Mouse (Mus musculus): Measurements from ENCODE around the gene Ube2h.
A peak's percentile ranks its signal among the peaks of the same experiment; 100 is the strongest.
"Not testable (repeated sequence)": the region's sequence is repeated elsewhere in the genome, so short reads cannot be mapped to it uniquely, and the experiment has no call there.

The Ube2h gene

DNA sequence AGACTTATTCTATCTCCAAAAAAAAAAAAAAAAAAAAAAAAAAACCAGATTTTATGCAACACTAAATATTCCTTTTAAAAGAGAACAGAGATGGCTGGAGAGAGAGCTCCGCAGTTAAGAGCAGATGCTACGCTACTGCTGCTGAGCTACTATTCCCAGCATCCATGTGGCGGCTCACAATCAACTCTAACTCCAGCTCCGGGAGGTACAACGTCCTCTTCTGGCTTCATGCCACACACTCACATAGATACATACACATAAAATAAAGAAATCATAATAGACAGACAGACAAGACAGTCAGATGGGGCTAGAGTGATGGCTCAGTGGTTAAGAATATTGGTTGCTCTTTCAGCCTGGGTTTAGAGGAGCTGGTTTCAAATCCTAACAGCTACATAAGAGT lies 58.9 kb downstream of the Ube2h start:
- DNase-seq (ENCODE audit: low read depth, low spot score) = no peak

DNA sequence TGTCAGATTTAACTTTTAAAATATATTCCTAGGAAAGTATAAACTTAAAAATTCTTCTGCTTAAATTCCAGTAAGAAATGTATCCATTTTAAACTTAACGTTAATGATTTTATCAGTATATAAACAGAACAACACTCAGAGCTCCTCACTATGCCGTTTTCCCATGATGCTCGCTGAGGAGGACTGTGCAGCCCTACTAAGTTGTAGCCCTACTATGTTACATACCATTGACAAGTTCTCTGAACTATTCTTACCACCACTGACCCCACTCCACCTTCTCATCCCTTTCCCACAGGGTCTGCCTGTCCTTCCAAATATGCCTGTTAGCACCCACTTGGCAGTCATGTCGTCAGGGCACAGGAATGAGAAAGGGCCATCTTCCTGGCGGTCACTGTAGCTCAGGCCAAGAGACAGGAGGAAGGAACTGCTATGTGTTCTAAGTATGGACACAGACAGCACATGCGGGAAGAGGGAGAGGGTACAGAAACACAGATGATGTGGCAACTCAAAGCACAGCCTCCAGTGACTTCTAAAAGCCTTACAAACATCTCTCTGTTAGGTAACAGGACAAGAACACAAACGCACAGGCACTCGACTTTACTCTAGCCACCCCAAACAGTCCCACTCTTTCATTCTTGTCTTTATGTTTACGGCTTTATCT lies 60.9 kb downstream of the Ube2h start:
- no peak for DNase-seq (ENCODE audit: low read depth, low spot score)

DNA sequence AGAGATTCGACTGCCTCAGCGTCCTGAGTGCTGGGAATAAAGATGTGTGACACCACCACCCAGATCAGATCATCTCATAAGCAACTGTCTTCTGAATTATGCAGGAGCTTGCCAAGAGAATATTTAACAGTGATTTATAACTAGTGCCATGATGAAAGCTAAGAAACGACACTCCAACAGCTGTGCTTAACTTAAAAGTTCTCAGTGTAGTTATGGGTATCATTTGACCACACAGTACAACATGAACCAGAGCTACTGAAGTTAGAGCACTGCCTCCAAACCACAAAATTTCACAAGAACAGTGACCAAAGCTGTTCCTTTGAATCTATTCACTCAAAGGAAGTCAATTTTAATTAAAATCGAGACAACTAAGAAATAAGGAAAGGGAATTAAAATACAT lies 61.4 kb downstream of the Ube2h start:
- DNase-seq (ENCODE audit: low read depth, low spot score) = no peak

DNA sequence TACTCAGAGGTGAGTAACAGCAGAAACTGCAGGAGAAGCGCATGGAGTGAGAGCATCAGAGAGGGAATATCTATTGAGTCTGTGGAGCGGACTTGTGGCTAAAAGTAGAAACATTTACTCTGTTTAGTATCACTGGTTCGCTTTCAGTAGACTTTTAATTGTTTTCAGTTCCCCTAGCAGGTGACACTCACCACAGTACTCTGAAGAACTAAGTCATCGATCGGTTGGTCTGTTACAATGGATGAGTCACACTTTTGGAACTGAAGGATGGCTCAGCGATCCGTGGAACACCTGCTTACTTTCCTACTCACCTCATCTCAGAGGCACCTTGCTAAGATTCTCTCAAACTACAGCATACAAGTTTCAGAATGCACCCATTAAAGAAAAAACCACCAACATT lies 64.2 kb downstream of the Ube2h start:
- DNase-seq (ENCODE audit: low read depth, low spot score) = no peak

DNA sequence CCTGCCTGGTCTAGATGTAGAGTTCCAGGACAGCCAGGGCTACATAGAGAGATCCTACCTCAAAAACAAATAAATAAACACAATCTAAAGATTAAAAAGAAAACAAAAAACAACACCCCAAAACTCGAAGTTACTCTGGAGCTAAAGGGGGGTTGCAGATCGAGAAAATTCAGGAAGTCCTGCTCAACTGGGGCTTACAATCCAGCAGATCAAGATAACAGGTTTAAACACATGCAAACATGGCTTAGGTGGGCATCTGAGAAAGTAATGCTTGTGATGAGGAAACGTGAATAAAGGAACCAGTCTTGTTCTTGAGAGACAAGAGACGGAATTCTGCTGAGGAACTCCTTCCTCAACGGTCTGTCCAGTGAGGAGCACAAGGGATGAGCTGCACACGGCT lies 65.1 kb downstream of the Ube2h start:
- no peak for DNase-seq (ENCODE audit: low read depth, low spot score)

DNA sequence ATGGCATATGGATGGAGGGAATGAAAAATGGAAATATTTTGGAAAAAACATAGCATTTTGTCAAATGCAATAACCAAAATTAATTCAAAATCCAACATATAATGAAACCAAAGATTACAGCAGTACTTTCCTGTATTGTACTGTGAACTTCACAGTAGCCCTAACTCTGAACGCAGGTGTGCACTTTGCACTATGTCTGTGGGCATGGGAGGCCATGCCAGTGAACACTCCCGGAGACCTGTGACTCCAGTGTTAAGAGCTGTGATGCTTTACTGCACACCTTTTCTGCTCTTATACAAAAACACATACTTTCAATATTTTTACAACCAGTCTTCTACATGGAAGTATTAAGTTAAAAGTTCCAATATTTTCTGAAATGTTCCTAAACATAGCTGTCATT lies 66.3 kb downstream of the Ube2h start:
- DNase-seq (ENCODE audit: low read depth, low spot score) = no peak

DNA sequence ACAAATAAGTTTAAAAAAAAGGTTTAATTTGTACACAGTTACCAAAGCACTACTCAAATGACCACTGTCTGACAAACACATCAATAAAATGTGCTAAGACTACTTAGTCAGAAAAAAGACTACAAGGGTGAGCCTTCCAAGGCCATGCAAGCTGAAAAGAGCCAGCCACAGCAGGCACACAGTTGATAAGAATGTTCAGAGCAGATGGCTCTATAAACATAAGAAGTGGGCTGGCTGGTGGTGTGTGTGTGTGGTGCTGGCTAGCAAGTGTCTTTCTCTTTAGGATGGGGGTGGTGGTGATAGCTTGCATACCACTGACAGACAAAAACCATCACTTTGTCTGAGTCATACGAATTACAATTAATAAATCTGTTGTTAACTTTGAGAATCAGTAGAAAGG lies 67.8 kb downstream of the Ube2h start:
- no peak for DNase-seq (ENCODE audit: low read depth, low spot score)

DNA sequence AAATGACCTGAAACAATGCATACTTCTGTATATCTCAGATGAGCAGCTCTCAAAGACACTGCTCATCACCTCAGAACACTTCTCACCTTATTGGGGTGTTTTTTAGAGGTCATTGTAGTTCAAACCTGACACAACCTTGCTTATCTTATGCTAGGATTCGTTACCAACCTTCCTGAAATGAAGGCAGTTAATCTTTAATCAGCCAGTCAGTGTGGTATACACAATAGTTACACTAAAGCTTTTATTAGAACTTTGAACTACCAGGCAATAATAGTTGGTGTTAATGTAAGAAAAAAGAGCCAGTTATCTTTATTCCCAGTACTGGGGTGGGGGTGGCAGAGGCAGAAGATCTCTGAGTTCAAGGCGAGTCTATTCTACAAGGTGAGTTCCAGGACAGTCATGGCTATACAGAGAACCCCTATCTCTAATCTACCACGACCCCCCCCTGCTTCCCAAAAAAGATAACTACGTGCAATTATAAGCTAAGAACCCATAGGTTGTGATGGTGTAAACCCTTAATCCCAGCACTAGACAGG lies 72.5 kb downstream of the Ube2h start:
- no peak for DNase-seq (ENCODE audit: low read depth, low spot score)

DNA sequence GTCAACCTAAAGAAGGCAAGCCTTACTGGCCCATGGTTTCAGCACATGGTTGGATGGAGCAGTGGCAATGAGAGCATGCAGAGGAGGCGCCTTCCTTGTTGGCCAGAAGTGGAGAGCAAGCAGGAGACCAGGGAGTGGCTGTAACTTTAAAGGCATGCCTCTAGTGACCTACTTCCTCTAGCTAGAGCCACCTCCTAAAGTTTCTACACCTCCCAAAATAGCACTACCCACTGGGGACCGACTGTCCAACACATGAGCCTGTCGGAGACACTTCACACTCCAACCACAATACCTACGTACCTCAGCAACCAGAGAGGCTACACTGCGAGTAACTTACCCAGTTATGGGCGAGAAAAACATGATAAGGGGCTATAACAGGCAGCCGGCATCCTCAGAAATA lies 74.1 kb downstream of the Ube2h start:
- no peak for DNase-seq (ENCODE audit: low read depth, low spot score)

DNA sequence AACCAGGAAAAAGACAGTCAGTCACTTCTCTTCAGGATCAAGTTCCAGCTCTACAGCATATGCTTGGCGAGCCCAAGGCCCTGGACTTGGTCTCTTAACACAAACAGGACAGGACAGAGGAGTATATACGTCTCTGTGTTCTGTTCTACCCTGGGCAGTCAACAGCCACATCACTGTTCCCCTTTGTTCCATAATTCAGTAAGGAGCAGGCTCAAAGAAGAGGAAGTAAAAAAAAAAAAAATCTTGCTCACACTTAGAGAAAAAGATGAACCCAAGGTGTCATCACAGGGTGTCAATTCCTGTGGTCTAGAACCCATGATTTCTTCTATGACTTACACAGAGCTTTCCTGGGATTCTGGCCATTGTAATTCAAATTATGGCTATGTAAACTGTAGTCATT lies 75.4 kb downstream of the Ube2h start:
- no peak for DNase-seq (ENCODE audit: low read depth, low spot score)

DNA sequence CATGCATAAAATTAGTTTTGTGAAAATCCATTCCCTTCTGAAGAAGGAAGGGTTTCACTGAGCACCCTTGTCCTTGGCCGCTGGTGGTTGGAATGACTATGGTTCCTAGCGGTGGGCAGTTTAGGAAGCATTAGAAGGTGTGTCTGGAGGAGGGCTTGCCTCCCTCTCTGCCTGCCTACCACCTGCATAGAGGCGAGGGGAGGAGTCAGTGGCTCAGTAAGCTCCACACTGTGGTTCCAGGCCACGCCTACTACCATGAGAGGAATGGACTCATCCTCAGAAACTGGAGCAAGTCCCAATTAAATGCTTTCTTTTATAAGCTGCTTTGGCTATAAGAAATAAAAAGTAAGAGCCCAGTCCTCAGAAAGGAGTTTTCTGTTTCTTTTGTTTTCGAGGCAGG lies 76.0 kb downstream of the Ube2h start:
- DNase-seq (ENCODE audit: low read depth, low spot score) = no peak

DNA sequence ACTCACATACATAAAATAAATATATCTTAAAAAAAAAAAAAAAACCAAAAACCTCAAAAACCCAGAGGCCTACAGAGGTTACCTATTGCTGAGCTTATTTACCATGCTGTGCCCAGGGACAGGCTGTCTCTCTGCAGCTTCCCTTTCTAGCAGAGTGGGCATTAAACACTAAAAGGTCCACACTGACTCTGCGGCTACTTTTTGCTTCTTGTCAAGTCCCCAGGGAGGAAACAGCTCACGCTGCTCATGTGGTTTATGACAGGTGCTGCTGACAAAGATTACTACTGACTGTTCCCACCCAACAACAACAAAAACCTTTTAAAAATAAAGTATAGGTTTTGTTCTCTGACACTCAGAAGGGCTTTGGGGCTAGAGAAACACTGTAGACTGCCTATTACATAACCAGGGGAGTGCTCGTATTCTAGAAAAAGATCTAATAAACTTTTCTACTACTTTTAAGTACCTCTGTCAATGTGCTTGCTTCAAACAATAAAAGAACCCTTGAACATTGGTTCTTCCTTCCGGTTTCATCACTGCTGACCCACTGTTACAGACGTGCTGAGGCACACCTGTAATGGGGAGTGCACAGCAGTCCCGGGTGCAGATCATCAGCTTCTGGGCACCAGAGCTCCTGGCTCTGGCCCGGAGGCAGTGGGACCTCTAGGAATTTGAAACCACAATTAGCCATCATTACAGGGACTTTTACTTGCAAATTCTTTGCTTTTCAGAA lies 77.2 kb downstream of the Ube2h start:
- DNase-seq (ENCODE audit: low read depth, low spot score) = peak; percentile 29

DNA sequence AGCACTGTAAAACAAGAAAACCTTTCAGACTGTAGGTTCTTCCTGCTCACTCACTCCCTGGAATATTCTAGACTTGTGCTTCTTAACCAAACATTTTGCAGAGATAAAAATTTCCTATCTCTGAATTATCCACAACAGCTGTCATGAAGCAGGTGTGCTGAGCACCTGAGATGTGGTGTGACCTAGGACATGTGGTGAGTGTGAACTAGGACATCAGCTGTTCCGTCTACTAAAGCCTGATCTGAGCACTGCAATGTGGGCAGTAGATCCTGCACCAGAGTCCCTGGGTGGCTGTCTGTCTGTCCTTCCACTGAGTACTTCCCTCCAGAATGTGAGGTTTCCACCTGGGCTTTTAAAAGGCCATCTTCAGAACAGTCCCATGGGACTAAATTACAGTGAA lies 79.6 kb downstream of the Ube2h start:
- no peak for DNase-seq (ENCODE audit: low read depth, low spot score)

DNA sequence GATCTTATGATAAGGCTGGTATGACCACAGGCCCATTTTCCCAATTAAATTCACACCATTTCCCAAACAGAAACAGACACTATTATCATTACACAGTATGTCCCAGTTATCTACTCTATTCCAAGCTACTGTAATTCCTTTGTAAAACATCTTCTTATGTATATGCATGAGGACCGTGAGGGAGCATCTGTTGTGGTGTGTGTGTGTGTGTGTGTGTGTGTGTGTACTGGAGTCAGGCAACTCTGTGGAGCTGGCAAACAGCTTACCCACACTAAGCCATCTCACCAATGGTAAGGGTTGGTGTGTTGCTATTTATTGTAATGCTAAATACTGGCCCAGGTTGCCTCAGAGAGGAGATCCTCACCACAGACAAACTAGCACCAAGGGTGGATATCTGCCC lies 82.0 kb downstream of the Ube2h start:
- DNase-seq (ENCODE audit: low read depth, low spot score) = no peak

DNA sequence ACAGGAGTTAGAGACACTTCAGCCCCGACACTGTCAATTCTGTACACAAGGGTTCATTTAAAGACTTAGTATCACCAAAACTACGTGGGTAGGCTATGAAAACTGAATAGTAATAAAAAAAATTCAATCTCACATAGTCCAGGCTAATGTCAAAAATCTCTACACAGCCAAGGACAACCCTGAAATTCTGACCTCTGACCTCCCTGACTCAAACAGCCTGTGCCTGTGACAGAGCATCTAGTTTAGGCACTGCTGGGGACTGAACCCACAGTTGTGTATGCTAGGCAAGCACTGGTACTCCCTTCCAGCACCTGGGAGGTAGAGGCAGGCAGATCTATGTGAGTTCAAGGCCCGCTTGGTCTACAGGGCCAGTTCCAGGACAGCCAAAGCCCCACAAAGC lies 86.8 kb downstream of the Ube2h start:
- no peak for DNase-seq (ENCODE audit: low read depth, low spot score)

DNA sequence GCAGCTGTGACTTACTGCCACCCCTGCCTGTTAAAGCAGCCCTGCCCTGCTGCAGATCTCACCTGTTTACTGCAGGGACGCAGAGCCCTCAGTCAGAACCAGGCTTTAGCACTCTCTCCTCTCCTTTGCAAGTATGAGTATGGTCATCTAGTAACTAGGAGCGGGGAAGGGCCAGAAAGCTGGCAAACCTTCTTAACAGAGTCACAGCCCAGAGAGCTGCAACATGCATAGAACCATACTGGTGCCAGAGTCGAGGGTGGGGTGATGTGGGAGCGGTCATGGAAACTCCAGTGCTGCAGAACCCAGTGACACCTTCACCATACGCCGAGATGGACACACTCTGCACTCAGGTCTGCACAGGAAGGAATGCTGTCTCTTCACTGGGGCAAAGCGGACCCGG lies 91.9 kb downstream of the Ube2h start:
- DNase-seq (ENCODE audit: low read depth, low spot score) = no peak

DNA sequence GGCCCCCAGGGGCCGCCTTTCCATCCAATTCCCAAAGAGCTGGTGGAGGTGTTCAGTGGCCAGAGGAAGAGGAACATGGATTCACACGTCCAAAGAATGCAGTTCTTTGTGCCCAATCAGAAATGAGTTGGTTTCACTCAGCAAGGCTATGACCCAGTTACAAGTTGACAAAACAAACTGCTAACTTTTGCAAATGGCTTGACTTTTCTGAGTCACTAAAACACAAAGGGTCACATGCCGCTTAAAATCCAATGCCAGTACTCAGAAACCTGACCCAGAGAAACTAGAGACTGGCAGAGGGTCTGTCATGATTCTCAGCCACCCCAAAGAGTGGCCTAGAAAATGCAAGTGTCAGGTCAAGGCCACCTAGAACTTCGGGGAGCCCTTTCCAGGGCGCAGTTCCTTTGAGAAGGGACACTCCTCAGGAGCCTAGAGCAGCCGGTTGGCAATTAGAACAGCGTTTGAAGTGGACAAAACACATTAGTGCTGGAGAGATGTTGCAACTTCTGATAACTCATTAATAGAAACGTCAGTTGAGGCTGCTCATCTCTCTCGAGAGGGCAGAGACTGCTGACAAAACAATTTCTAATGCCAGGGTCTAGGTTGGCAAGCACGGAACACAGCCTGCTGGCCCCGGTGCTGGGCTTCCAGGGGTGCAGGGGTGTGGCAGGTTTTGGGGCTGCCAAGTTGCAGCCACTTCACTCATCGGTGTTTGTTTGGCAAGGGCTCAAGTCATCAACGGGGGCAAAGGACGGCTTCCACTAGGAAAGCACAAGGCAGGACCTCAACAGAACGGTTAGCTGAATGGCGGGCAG lies 92.5 kb downstream of the Ube2h start:
- DNase-seq (ENCODE audit: low read depth, low spot score) = no peak

DNA sequence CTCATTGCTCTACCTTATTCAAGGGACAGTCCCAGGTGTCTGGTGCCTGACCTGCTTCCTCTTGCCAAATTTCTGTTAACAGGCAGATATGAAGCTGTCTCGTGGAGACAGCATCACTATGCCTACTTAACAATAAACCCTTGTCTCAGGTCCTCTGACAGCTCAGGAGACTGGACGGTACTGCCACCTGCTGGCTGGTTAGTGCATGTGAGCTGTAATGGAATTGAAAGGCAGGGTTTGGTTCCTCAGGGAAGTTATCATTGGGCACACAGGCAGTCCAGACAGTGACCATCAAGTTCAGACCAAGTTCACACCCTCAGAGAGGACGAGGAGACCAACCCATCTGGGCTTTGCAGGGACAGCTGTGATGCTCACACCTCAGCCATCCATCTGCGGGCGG lies 93.6 kb downstream of the Ube2h start:
- peak; percentile 63 for DNase-seq (ENCODE audit: low read depth, low spot score)

DNA sequence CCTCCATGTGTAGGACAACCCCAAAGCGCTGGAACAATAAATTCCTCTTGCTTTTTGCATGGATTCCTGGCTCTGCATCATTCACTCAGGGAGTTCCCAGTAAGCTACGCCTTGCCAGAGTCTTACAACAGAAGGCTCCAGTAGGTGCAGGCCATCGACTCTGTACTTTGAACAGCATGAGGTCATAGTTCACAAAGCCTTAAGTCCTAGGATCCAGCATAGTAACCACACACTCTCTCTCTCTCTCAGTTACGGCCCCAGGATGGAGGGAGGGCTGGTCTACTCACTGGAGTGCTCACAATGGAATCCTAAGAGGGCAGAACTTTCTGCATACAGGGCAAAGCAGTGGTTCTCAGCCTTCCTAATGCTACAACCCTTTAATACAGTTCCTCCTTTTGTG lies 95.5 kb downstream of the Ube2h start:
- no peak for DNase-seq (ENCODE audit: low read depth, low spot score)

DNA sequence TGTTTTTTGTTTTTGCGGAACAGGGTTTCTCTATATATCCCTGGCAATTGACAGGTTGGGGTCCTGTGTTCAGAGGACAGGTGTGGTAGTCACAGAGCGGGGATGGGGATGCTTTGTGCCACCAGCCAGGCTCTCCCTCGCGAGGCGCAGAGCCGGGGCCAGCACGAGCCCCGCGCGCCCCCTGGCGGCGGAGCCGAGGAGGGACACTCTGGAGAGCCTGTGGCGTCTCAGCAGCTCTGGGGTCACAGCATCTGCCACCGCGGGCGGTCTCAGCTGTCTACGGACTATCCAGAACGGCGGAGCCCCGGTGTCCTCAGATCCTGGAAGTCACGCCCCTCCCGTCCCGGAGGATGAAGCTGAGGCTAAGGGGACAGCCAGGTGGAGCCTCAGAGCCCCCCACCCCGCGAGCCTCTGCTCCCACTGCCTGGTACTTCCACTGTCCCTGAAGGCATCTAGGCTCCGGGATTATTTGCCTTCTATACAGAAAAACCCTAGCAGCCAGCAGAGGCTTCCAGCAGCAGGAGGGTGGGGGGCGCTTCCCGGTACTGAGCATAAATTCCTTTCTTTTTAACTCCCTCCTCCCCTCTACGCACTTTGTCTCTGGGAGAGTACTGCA lies 98.6 kb downstream of the Ube2h start:
- DNase-seq (ENCODE audit: low read depth, low spot score) = peak; percentile 78

DNA sequence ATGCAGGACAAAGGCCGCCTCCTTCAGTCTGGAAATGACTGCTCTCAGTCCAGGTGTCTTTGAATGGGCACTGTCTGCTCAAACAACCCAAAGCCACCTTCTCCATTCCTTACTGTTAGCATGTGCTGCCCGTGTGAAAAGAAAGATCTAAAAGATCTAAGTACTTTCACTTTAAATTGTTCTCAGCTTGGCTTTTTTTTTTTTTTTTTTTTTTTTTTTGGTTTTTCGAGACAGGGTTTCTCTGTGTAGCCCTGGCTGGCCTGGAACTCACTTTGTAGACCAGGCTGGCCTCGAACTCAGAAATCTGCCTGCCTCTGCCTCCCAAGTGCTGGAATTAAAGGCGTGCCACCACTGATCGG lies 99.2 kb downstream of the Ube2h start:
- not testable (repeated sequence) for DNase-seq (ENCODE audit: low read depth, low spot score)

Measured in CD4-positive helper T cell, adult 2 months (primary cell).